Mouse (Mus musculus) thymus, postnatal 0 days (tissue): ENCODE data around the gene Fam3c. TPM values are rescaled to one million over a fixed set of nuclear protein-coding genes. Genes with fewer than 3 reads are reported as not detected.

Source experiments
- DNase-seq: peaks from one replicate; pipeline ENCODE4 v3.0.0-alpha.2; 2015; ENCODE audit warnings: low spot score
- polyA plus RNA-seq: library from polyadenylated mRNA; unstranded; fragments of >200 nt; fragmentation: Nextera tagmentation; extraction: Ambion mirVana; gene quantifications from 2 replicates; pipeline ENCODE4 v1.2.1, GENCODE M21; 2015

Fam3c gene
- 47.3 and 51.9 TPM in 2 replicates for polyA plus RNA-seq

DNA sequence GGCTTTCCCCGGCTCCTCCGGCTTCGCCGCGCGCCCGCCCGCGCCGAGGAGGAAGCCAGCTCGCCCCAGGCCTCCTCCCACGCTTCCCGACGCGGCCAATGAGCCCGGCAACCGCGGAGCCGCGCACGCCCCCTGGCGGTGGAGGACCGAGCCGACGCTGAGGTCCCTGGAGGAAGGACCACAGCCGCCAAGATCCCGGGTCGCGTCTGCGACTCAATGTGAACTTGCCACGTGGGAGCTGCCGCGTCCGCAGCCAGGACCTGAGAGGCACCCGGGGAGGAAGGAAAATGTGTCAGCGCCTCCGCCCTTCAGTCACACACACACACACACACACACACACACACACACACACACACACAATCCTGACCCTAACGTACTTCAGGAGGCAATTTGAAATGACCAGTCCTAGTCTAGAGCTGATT, at the start of gene Fam3c:
Gene Fam3c (minus strand): TSS at position 158 of the 422 bp plus-strand sequence.
- peak; percentile 95 for DNase-seq

DNA sequence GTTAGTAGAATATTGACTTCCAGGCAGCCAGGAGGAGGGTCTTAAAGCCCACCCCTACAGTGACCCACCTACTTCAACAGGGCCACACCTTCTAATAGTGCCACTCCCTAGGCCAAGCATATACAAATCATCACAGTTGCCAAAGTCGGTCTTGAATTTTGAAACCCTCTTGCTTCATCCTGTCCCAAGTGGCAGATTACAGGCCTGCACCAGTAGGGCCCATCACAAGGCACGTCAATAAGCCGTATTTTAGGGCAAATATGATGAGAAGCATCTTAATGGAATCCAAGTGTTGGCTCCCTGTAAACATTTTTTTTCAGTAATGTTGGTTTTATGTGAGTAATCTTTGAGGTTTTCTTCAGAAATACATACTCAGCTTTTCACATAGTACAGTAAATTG, 49.0 kb upstream of the Fam3c start:
- DNase-seq, result no peak

DNA sequence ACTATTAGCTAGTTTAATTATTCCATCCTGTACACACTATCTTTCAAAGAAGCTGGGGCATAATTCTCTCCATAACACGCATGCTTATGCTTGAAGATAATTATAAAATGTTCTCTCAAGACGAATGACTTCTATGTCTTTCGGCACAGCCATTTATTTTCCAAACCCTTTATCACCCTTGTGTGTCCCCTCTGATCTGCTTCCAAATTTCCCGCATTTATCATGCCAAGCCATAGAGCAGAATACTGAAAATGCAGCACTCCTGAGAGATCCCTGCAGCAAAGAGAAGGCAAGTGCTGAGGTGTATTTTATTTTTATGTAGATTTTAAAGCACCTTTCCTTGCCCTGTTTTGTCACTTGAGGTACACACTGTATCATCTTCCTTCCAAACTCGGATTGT, 47.7 kb upstream of the Fam3c start:
- no peak for DNase-seq

DNA sequence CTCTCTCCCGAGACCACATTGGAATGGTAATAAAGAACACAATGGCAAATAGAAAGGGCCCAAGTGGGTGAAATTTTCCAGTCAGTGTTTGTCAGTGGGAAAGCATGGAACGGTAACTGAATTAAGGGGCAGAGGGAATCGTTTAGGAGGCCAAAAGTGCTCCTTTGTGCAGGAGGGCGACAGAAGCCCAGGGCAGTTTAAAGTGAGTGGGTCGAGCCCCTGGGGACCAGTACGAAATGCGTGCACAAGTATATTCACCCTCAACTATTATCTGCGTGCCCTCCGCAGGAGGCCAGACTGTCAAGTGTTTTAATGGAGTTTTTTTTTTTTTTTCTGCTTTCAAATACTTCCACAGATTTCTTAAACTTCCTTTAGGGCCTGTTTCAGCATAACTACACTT, 47.3 kb upstream of the Fam3c start:
- no peak for DNase-seq

DNA sequence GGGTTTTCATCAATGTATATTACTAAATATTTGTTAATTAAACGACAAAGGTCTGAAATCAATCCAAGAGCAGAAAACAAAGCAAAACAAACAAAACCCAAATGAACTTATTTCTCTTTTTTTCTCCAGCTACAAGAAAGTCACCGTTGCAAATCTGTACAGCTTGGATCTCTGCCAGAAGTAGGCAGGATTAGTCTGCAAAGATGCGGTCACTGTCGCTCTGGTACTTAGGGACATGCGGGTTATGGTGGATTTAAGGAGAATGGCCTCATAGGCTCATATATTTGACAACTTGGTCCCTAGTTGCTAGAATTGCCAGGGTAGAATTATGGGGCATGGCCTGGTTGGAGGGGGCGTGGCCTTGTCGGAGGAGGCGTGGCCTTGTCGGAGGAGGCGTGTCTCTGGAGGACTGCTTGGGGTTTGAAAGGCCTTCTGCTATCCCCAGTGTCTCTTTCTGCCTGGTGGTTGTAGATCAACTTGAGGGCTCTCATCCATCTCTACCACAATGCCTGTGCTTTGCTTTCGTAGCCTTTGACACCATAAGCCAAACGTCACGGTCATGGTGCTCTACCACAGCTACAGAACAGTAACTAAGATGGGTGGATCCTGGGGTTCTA, 46.6 kb upstream of the Fam3c start:
- no peak for DNase-seq

DNA sequence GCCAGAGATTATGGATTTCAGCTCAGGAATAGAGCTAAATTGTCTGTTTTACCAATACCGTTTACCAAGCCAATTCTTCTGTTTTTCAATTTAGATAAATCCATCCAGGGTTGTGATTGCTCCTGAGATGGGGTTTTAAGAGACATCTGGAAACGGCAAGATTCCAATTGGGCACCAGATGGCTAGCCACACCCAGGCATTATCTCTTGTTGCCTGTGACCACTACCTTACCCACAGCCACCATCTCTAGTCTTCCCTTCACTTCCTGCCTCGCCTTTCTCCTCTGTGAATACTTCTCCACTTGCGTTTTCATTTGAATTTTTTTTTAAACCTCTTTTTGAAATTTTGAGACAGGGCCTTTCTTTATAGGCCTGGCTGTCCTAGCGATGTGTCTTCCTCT, 46.0 kb upstream of the Fam3c start:
- no peak for DNase-seq

DNA sequence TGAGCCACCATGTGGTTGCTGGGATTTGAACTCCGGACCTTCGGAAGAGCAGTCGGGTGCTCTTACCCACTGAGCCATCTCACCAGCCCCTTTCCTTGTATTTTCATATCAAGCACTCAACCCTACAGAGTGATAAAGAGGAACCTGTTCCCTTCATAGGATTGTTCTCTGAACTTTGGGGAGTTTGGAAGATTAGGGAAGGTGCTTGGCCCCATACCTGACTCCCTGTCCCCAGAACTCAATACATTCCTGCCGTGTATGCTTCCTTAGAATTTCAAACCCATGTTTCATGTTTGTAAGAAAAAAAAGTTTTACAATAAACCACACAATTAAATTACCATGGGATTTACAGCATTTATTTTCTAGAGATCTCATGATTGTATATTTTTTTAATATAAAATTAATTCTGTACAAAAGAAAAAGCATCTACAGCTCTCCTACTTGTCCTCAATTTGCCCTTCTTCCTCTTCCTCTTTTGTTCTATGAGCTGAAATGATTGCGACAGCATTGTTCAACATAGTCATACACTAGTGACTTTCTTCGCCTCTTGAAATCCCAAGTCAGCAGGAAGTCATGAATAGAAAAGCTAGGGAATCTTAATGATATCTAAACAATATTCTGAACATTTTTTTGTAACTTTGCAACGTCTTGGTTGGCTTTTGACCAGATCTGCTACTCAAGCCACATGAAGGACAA, 42.2 kb upstream of the Fam3c start:
- no peak for DNase-seq

DNA sequence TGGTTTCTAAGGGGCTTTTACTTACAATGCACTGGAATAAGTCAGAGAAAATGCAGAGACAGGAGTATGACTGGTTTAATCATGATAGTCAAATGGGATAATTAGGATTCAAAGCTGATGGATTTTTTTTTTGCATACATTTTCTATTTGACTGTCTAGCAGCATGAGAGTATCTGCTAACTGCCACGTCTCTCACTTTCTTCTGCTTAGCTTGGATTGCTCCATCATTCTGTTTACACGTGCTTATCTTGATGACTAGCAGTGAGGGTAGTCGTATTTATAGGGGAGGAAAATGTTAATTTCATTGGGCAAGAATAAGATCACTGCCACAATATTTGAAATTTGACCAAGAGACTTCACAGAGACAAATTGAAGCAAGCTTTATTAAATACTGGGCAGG, 39.2 kb upstream of the Fam3c start:
- no peak for DNase-seq

DNA sequence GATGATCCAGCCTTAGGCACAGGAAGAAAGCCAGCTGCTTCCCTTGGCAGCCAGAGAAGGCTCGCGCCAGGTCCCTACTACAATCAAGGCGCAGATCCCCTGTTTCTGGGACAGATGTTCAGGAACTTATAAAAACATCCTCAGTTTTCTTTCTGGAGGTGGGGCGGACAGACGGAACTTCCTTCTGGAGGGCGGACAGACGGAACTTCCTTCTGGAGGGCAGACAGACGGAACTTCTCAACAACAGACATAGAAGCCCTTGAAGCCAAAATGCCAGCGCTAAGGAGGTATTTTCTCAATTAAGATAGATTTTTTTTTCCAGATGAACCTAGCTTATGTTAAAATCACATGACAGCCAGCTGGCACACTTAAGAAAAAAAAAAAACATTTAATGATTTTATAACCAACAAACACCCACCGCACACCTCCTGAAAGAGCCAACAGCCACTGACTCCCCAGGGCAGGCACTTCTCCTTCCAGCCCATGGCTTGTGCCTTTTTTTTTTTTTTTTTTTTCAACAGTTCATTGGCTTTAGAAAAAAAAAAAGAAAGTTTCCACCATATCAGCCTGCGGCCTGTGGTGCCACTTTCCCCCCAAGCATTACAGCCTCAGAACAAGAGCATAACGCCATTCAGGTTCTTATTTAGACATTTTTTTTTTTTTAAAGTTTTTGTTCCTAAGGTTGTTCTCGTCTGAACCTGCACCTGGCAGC, 34.8 kb upstream of the Fam3c start:
- no peak for DNase-seq

DNA sequence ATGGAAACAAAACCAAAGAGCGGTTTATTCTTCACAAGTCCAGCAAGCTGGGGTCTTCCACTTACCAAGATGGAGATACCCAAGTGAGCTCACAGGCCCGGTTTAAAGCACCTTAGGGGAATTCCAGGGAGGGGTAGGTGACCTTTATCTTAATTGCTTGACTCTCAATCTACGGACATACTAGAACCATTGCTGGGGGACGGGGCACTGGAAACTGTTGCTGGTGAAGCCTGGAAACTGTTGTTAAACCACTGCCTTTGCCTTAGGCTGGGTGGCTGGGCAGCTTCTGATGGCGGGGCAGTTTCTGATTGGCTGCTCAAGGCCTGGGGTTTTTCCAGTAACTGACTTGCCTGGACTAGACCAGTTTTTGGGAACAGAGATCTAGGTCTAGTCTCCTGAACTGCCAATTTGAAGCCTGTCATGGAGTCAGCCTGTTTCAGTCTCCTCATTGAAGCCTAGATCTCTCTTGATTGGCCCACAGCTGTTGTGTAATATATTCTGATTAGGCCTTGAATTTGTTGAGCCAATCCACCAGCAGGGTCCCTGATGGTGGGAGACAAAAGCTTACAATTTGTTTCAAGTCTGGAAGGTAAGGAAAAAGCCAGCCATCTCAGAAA, 29.3 kb upstream of the Fam3c start:
- no peak for DNase-seq

DNA sequence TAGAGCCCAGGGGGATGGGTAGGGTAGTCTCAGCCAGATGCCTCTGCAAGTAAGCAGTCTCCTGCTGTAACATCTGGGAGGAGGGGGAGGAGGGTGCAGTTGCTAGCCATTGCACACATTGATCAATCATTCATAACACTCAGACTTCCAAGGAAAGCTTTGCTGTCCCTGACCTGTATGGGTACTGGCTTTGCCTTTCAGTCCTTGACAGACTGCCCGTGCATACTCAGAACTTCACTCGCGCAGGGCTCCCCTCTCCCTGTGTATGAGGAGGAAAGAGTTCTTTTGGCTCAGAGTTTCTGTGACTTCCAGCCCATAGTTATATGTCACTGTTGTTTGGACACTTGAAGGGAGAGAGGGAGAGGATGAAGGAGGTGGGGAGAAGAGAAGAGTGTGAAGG, 24.2 kb upstream of the Fam3c start:
- no peak for DNase-seq

DNA sequence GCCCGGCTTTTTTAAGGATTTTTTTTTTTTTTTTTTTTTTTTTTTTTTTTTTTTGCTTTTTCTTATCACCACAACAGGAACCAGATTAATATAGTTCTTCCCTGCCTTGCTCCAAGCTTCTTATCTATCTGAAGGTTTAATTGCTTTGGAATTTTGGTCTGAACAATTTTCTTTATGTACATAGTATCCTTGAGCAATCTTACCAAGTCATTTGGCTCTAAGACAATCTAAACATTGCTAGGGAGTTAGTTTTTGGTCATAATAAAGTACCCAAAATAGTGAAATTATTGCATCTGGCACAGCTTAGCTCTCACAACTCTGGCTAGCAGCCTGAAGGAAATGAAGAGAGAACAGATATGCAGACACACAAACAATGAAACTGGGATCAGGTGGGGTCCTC, 23.8 kb upstream of the Fam3c start:
- DNase-seq, result no peak

DNA sequence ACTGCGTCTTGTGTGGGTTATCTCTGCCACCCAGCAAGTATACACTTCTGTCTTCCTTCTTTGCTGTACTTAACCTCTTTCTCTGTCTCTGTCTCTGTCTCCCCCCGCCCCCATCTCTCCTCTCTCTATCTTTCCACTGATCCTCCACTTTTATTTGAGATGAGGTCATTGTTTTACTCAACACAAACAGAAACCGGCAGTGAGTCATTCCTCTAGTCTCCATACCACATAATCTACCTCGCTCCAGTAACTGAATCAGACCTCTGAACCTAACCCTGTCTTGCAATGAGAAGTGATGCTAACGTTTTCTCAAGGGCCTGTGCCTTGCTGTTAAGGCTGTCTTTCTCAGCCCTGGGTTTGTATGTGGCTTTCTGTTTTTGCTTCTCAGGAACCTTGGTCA, 22.4 kb upstream of the Fam3c start:
- no peak for DNase-seq

DNA sequence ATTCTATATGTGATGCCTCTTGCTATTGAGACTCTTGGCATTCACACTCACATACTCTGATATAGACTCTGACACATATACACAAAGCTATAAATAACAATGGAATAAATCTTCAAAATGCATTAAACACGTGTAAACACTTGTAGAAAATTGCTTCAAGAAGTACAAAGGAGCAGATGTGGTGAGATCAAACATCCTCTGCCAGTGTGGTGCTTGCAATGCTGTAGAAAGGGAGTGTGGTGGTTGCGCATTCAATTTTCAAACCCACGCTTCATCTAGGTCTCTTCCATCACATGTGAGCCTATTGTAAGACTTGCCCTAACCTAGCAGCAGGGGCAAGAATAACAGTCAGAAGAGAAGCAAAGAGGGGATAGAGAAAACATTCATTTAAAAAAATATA, 18.7 kb upstream of the Fam3c start:
- DNase-seq, result peak; percentile 73

DNA sequence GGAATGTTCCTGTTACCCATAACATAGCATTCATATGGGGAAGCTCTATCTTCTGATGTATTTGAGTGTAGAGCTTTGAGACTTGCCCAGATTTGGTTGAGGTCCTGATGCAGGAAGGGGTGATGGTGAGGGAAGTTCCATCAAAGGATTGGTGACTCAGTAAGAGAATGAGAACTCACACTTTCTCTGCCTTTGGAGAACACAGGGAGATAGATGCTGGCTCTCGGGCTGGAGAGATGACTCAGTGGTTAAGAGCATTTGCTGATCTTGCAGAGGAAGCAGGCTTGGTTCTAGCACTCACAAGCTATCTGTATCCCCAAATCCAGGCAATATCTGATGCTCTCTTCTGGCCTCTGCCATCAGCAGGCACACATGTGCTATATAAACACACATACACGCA, 17.4 kb upstream of the Fam3c start:
- DNase-seq, result no peak

DNA sequence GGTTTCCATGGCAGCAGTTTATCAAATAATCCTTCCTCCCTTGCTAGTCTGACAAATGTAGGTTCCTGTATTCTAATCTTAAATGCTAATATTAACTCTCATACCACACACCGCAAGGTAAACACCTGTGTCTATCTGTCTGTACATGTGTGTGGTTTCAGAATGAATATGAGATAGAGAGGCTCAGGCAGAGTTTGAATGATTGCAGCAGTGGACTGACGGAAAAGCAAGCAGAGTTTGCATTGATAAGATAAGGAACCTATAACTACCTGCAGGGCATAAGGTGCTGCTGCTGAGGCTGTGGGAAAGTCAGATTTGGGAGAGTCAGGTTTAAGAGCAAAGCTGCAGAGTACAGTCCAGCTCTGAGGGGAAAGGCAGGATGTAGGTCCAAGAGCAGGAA, 10.9 kb upstream of the Fam3c start:
- DNase-seq, result no peak

DNA sequence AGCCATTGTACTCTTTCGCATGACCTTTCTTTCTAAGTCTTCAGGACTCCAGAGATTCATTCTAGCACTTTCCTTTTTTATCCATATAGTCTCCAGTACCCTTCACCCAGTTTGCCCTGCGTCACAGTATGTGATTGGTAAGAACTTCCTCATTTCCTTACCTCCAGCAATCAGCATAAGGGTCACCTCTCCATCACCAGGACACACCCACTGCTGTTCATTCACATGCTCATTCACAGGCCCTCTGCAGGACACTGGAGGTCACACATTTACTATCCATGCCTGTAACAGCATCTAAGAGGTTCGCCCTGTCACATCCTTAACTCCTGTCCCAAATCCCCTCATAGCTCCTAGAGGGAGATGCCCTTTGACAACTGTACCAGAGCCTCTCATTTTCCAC, 7.5 kb upstream of the Fam3c start:
- DNase-seq, result no peak

DNA sequence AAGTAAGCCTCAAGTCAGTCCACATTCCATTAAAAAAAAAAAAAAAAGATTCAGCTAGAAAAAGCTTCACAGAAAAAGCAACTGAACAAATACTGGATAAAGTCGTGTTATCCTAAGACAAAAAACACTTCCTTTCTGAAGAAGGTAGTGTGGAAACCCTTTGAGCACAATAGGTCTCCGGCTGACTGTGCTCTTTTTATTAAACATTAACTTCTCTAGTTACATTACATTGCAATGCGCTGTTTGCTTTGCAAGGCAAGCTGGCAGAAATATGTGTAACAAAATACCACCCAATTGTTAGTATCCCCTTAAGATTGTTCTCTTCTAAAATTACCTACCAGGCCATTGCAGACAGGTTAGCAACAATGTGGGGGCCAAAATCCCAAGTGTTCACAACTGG, 5.9 kb upstream of the Fam3c start:
- no peak for DNase-seq

DNA sequence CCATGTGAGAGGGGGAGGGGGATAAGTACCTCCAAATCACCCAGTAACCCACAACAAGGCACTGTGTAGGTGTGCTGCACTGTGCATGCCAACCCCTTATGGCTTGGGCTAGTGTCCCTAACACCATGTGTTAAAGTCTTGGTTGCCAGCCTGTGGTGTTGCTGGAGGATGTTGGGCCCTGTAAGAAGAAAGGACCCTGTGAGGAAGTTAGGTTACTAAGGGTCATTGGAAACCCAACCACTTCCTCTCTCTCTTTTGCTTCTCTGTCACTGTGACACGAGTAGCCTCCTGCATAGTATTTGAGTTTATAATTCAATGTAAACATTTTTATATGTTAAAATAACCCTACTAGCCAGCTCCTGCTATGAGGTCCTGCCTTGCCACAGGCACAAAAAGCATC, 3.0 kb upstream of the Fam3c start:
- no peak for DNase-seq

DNA sequence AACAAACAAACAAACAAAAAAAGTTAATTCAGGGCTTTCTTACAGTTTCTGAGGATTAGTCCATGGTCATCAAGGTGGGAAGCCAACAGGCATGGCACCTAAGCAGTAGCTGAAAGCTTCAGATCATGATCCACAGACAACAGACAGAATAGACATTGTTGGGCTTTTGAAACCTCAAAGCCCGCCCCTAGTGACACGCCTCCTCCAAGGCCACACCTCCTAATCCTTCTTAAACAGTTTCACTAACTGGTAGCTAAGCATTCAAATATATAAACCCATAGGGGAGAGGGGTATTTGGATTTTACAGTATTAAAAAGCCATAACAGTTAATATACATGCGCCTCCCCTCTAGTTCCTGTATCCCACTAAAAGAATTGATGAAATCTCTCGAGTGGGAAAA, 1.3 kb upstream of the Fam3c start:
- DNase-seq, result no peak

DNA sequence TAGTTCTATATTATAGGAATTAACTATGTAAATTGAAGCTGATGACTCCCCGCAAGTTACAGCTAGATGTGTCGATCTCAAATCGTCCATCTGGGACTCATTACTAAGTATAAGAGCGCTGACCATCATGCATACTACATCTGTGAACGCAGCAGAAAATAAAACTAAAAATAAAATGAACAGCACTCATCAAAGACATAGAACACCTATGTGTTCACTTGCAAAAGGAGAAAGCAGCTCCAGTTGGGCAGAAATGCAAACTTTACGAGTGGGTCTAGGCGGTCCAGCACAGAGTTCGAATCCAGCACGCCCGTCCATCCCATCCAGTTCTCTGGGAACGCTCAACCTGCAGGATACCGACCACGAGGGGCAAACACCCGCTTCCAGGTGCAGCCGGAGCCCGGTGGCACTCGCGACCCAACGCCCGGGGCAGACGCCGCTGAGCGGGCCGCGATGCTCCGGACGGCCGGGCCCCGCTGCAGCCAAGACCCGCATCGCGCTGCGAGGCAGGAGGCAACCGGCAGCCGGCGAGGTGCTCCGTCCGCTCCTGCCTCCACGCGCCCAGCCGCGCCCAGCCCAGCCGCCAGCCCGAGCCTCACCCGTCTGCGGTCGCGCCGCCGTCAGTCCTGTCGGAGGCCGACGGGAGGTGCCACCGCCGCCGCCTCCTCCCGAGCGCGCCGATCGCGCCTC, 502 bp downstream of the Fam3c start:
- no peak for DNase-seq

DNA sequence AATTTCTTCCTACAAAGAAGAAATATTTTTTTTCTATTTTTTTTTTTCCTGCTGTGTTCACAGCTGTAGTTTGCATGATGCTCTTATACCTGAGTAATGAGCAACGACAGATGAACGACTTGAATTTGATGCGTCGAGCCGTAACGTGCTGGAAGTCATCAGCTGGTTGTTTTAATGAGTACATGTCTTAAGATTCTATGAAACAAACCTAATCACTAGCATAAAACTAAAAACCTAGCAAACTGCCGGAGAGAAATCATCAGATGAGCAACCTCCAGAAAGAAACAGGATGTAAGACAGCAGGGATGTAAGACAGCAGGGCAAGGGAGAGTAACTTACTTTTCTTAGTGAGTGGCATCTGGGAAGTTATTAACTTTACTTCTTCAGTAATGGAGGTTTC, 1.4 kb downstream of the Fam3c start:
- DNase-seq, result no peak
